Mouse (Mus musculus) ES-E14 (cell line): Measurements from ENCODE around the gene Arl6ip4. TPM values are rescaled to one million over a fixed set of nuclear protein-coding genes. Genes with fewer than 3 reads are reported as not detected.

Source experiments
- DNase-seq: peaks from one replicate; pipeline ENCODE4 v3.0.0-alpha.2; 2013; ENCODE audit warnings: low read depth, low spot score
- H3K27ac ChIP-seq: 2 replicates; pipeline ENCODE4 v1.5.1; 2012; ENCODE audit warnings: low read depth, mild to moderate bottlenecking, low read length, moderate library complexity, mixed read lengths; ENCODE audit not compliant: poor library complexity, insufficient read depth, severe bottlenecking
- H3K36me3 ChIP-seq: 2 replicates; pipeline ENCODE4 v1.6.1; 2012; ENCODE audit warnings: mild to moderate bottlenecking, low read length, moderate library complexity, mixed read lengths; ENCODE audit not compliant: control insufficient read depth, poor library complexity, insufficient read depth, severe bottlenecking
- H3K4me1 ChIP-seq, 2 experiments: fragments of 150-350 bp in 1 of 2; sonication (generic) in 1 of 2; 2 replicates each; pipeline ENCODE4 v1.6.1; 2012; ENCODE audit warnings: low read length in 2 of 2, mild to moderate bottlenecking in 1 of 2, mixed read lengths in 1 of 2; ENCODE audit not compliant: control insufficient read depth in 2 of 2, insufficient read depth in 2 of 2, poor library complexity in 1 of 2
- H3K4me3 ChIP-seq, 2 experiments: fragments of 150-350 bp in 1 of 2; sonication (generic) in 1 of 2; 2 replicates each; pipeline ENCODE4 v1.5.1; 2012; ENCODE audit warnings: low read length in 2 of 2, low read depth in 1 of 2, mild to moderate bottlenecking in 1 of 2, mixed read lengths in 1 of 2; ENCODE audit not compliant: insufficient read depth in 1 of 2, poor library complexity in 1 of 2, severe bottlenecking in 1 of 2
- H3K9ac ChIP-seq: 2 replicates; pipeline ENCODE4 v1.6.1; 2012; ENCODE audit warnings: low read depth, mild to moderate bottlenecking, low read length, mixed read lengths; ENCODE audit not compliant: poor library complexity, insufficient read depth, severe bottlenecking
- H3K9me3 ChIP-seq: fragments of 150-350 bp; sonication (generic); 2 replicates; pipeline ENCODE4 v1.6.1; 2012; ENCODE audit warnings: low read depth, mild to moderate bottlenecking, low read length; ENCODE audit not compliant: control insufficient read depth, insufficient read depth
- CHD2 ChIP-seq: IDR thresholded peaks from 2 replicates; pipeline ENCODE4 v1.6.1; 2014; ENCODE audit warnings: mild to moderate bottlenecking, low read depth, low read length, inconsistent platforms
- HCFC1 ChIP-seq: IDR thresholded peaks from 2 replicates; pipeline ENCODE4 v1.6.1; 2012; ENCODE audit warnings: low read length, inconsistent platforms, borderline replicate concordance; ENCODE audit not compliant: insufficient read depth
- MAFK ChIP-seq: IDR thresholded peaks from 2 replicates; pipeline ENCODE4 v1.6.1; 2014; ENCODE audit warnings: mild to moderate bottlenecking, low read depth, low read length, inconsistent platforms; ENCODE audit not compliant: insufficient read depth
- ZC3H11A ChIP-seq: IDR thresholded peaks from 2 replicates; pipeline ENCODE4 v1.6.1; 2012; ENCODE audit warnings: low read depth, mild to moderate bottlenecking, inconsistent platforms, low read length, borderline replicate concordance
- ZNF384 ChIP-seq: IDR thresholded peaks from 2 replicates; pipeline ENCODE4 v1.6.1; 2012; ENCODE audit warnings: low read depth, low read length, inconsistent platforms
- in situ Hi-C, 2 experiments: fragments of 600-800 bp; cut with MboI; formaldehyde crosslinking; loops; one replicate each; pipeline ENCODE4 v1.15.1; 2025; ENCODE audit warnings: low sequenced_read_pairs in 2 of 2, inconsistent platforms in 1 of 2; ENCODE audit not compliant: unreplicated experiment in 2 of 2
- total RNA-seq: library from RNA; depleted of rRNA; stranded (reverse); fragments of 300-350 nt; gene quantifications from 2 replicates; pipeline ENCODE4 v1.2.3, GENCODE M21; 2012; rRNA removed

Arl6ip4 gene
- total RNA-seq, 1 experiment, result 37.9 TPM

- H3K36me3 ChIP-seq, result no peaks in the 10 kb centered on the region
- H3K4me1 ChIP-seq, result peaks cover 0 to 4% of the 10 kb centered on the region in 2 experiments; a peak in 2 of 4 replicates
- no peak overlapping the region for H3K27ac ChIP-seq
- DNase-seq, result no peak
- no peak for TF ChIP-seq HCFC1
- no peak for TF ChIP-seq ZNF384
- TF ChIP-seq CHD2, result no peak
- TF ChIP-seq ZC3H11A, result no peak
- no peak for TF ChIP-seq MAFK
- no peak overlapping the region for H3K4me3 ChIP-seq
- H3K9ac ChIP-seq, result no peak overlapping the region
- in situ Hi-C loops, result no loop called here
- no peaks in the 10 kb centered on the region for H3K9me3 ChIP-seq
Observed at GRCm38 (mm10) chr5:124165622-124166570, 50.0 kb downstream of the Arl6ip4 start.

GRCm38 (mm10) chr5:124166741-124167140 lies 50.9 kb downstream of the Arl6ip4 start:
- Histone ChIP-seq H3K9ac (no peak overlapping the region), H3K9me3 (no peaks in the 10 kb centered on the region), H3K27ac (no peak overlapping the region), H3K4me3 (no peak overlapping the region), H3K36me3 (no peaks in the 10 kb centered on the region), H3K4me1 (peaks cover 0 to 4% of the 10 kb centered on the region in 2 experiments; a peak in 2 of 4 replicates)
- in situ Hi-C loops, result no loop called here
- no peak for TF ChIP-seq ZC3H11A
- TF ChIP-seq HCFC1, result no peak
- no peak for TF ChIP-seq ZNF384
- TF ChIP-seq MAFK, result no peak
- no peak for TF ChIP-seq CHD2
- no peak for DNase-seq

GRCm38 (mm10) chr5:124167621-124168020 lies 51.7 kb downstream of the Arl6ip4 start:
- H3K27ac ChIP-seq, result no peak overlapping the region
- H3K36me3 ChIP-seq, result no peaks in the 10 kb centered on the region
- in situ Hi-C loops, result no loop called here
- no peak overlapping the region for H3K4me3 ChIP-seq
- peaks cover 0 to 4% of the 10 kb centered on the region in 2 experiments; a peak in 2 of 4 replicates for H3K4me1 ChIP-seq
- no peak for DNase-seq
- H3K9ac ChIP-seq, result no peak overlapping the region
- TF ChIP-seq ZNF384, result no peak
- no peak for TF ChIP-seq CHD2
- no peak for TF ChIP-seq HCFC1
- TF ChIP-seq MAFK, result no peak
- no peak for TF ChIP-seq ZC3H11A
- H3K9me3 ChIP-seq, result no peaks in the 10 kb centered on the region

Other genes with a start within 250 kb of the Arl6ip4 start
- not detected in 2 replicates for gene Hcar1, start 236.1 kb upstream of the Arl6ip4 start, total RNA-seq
- gene Denr, start 208.9 kb upstream of the Arl6ip4 start, total RNA-seq, result 59.5 and 78.2 TPM in 2 replicates
- 1.3 TPM in 1 of 2 replicates, not detected in the other for gene Gm43518, start 188.7 kb upstream of the Arl6ip4 start, total RNA-seq
- 5.3 and 6.3 TPM in 2 replicates for gene Ccdc62, start 185.4 kb upstream of the Arl6ip4 start, total RNA-seq
- gene Hip1r, start 142.5 kb upstream of the Arl6ip4 start, total RNA-seq, result 9.7 and 20.8 TPM in 2 replicates
- 6.5 and 7.7 TPM in 2 replicates for gene Vps37b, start 83.8 kb upstream of the Arl6ip4 start, total RNA-seq
- gene Abcb9, start 20.3 kb upstream of the Arl6ip4 start, total RNA-seq, result 0.76 and 0.95 TPM in 2 replicates
- gene Ogfod2, start 3.8 kb upstream of the Arl6ip4 start, total RNA-seq, result 7.8 and 14.0 TPM in 2 replicates
- gene Pitpnm2, start 133.7 kb downstream of the Arl6ip4 start, total RNA-seq, result 6.6 and 7.2 TPM in 2 replicates
- gene Mphosph9, start 211.9 kb downstream of the Arl6ip4 start, total RNA-seq, result 15.8 and 18.0 TPM in 2 replicates
- gene 2810006K23Rik, start 212.0 kb downstream of the Arl6ip4 start, total RNA-seq, result 4.3 and 7.3 TPM in 2 replicates
- gene Cdk2ap1, start 247.0 kb downstream of the Arl6ip4 start, total RNA-seq, result 146 and 156 TPM in 2 replicates